Mouse (Mus musculus) CH12.LX (cell line): ENCODE measurements around the gene Cabin1.

Experiments used
- CTCF ChIP-seq, 2 experiments: IDR thresholded peaks in 1 of 2; conservative IDR thresholded peaks in 1 of 2; 2 replicates each; pipeline ENCODE4 v1.5.1; 2011 to 2012; ENCODE audit warnings: low read depth in 2 of 2, low read length in 2 of 2, improper control_type of control experiment in 1 of 2, inconsistent platforms in 1 of 2, mild to moderate bottlenecking in 1 of 2, moderate library complexity in 1 of 2
- E2F4 ChIP-seq: IDR thresholded peaks from 2 replicates; pipeline ENCODE4 v1.6.1; 2011; ENCODE audit warnings: low read depth, low read length, improper control_type of control experiment; ENCODE audit not compliant: insufficient replicate concordance
- GABPA ChIP-seq: IDR thresholded peaks from 2 replicates; pipeline ENCODE4 v1.6.1; 2012; ENCODE audit warnings: low read depth, low read length, improper control_type of control experiment, inconsistent platforms; ENCODE audit not compliant: insufficient replicate concordance
- JUN ChIP-seq: IDR thresholded peaks from 2 replicates; pipeline ENCODE4 v1.6.1; 2011; ENCODE audit warnings: low read depth, mild to moderate bottlenecking, low read length, improper control_type of control experiment, moderate library complexity; ENCODE audit not compliant: insufficient read depth
- NRF1 ChIP-seq: IDR thresholded peaks from 2 replicates; pipeline ENCODE4 v1.6.1; 2014; ENCODE audit warnings: low read depth, mild to moderate bottlenecking, inconsistent platforms, low read length, improper control_type of control experiment, moderate library complexity

- TF ChIP-seq E2F4, result no peak
- TF ChIP-seq CTCF (conservative IDR thresholded peaks at IDR 0.05 in 1 of 2, IDR thresholded peaks at IDR 0.05 in 1 of 2; ENCODE audit: low read depth in 2 of 2, low read length in 2 of 2), result no peak
- no peak for TF ChIP-seq NRF1
- no peak for TF ChIP-seq JUN
- no peak for TF ChIP-seq GABPA
Observed at GRCm38 (mm10) chr10:75625920-75626319, 138.2 kb downstream of the Cabin1 start.
